Mouse (Mus musculus) urinary bladder, postnatal 36 days (tissue): ENCODE results near the gene Sat1.
"Not testable (repeated sequence)": the region's sequence is repeated elsewhere in the genome, so short reads cannot be mapped to it uniquely, and the experiment has no call there.

Experiments used
- DNase-seq, 2 experiments: peaks; one replicate each; pipeline ENCODE4 v3.0.0; 2022; ENCODE audit warnings: low spot score in 2 of 2, mixed read lengths in 1 of 2

The Sat1 gene

DNA sequence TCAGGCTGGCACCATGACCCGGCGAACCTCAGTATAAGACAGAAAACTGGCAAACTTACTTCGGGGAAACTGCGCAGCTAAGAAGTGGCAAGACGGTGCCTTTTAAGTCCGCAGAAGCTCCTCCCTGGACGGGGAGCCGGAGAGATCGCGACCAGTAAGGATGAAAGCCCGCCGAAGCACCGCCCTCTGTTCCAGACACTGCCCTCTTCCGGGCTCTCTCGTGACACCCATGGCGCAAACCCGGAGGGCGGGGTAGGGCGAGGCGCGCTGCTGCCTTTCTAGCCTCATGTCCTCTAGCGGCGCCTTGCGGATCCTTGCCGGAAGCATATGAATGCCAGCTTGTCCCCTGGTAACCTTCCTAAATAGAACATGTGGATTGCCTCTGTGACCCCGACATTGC is at the start of gene Sat1:
TSS of gene Sat1 (minus strand) at position 179 of the 400 bp plus-strand sequence.
- peak; percentile 83 to 93 for DNase-seq

DNA sequence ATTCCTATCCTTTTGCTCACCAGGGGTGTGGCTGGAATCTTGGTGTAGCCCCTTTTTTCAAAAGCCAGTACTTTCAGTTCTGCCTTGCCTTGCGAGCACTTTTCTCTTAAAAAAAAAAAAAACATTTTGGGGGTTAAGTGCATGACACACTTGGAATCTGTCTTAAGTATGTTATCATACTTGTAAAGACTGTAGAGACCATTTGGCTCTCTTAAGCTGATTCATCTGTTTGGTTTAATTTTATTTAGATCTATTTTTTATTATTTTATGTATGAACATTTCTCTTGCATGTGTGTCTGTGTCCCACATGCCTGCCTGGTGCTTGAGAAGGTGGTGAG is 46.6 kb upstream of the Sat1 start:
- no peak for DNase-seq

DNA sequence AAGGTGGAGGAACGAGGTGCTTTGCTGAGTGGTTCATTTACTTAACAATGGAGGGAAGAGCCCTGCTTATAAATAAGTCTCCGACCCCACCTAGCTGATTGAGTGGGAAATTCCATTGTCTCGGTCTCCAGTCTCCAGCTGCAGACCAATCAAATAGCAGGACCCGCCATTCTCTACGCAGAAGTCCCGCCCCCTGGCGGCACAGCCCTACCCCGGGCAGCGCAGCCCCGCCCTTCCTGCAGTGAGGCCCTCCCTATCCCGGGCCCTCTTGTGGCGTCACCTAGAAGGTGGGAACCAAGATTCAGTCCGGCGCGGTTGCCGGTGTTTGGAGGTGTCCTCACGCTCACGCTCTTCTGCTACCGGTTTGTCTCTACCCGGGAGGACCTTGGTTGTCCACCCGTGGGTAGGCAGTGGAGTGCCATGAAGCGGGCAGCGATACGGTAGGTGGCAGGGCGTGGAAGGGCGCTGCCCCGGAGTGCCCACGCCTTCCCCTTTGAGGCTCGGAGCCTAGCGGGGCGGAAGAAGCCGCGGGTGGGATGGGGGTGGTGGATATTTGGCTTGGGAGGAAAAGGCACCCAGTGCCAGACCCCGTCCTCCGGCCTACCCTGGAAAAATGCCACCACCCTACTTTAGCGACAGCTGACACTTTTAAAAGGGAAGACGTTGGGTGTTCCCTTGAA is 46.1 kb upstream of the Sat1 start, which contains the start of gene Acot9:
TSS of gene Acot9 (plus strand) at position 209 of the 680 bp plus-strand sequence.
- peak; percentile 77 to 86 for DNase-seq

DNA sequence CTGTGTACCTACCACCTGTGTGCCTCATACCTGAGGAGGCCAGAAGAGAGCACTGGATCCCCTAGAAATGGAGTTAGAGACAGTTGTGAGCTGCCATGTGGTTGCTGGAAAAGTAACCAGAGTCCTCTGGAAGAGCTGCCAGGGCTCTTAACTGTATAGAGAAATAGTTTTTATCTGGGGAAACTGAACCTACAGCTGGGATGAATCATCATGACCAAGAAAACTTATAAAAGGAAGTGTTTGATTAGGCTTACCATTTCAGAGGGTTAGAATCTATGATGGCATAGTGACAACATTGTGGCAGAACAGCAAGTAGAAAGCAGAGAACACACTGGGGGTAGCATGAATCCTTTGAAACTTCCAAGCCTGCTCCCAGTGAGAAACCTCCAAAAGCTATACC is 40.6 kb upstream of the Sat1 start:
- DNase-seq = no peak

DNA sequence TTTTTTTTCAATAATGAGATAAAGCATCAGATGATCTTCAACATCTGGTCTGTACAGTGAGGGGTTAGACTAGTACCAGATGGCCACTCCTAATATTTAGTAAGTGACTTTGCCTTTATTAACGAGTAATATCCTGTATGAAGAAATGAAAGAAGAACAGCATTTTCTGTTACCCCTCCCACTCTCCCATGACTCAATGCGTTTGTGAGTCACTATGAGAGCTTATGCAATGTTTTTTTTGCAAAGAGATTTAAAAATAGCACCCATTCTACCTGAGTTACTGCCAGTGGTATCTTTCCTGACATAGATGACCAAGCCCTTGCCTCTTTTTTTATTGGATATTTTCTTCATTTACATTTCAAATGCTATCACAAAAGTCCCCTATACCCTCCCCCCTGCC is 2.0 kb upstream of the Sat1 start:
- DNase-seq = no peak

DNA sequence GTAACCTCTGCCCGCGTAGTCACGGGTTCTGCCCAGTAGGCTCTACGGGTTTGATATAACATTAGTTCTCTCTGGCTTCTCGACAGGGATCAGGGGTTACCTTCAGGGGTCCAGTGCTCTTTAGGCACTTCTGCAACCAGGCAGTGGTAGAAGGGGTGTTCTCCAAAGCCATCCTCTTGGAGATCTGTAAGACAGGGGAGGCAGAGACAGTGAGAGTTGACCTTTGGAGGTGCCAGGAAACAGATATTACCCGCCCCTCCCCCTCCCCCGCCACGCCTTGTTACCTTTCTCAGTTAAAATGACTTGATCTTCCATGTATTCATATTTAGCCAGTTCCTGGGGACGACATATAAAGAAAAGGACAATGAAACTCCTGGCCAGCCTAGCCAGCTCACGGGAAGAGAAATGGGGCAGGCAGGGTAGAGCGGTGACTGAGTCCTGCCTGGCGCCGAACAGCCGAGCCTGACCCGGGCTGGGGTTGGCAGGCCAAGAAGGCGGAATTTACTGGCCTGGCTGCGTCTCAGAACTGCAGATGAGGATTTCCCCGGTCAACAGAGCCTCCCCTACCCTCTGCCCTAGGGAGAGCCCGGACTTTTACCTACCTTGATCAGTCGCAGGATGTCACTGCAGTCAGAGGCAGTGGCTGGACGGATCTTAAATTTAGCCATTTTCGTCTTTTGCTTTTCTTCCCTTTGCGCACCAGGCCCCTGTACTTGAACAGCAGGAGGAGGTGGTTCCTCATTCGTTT is 574 bp downstream of the Sat1 start:
- DNase-seq = peak in 1 of 2 experiments; percentile 18

DNA sequence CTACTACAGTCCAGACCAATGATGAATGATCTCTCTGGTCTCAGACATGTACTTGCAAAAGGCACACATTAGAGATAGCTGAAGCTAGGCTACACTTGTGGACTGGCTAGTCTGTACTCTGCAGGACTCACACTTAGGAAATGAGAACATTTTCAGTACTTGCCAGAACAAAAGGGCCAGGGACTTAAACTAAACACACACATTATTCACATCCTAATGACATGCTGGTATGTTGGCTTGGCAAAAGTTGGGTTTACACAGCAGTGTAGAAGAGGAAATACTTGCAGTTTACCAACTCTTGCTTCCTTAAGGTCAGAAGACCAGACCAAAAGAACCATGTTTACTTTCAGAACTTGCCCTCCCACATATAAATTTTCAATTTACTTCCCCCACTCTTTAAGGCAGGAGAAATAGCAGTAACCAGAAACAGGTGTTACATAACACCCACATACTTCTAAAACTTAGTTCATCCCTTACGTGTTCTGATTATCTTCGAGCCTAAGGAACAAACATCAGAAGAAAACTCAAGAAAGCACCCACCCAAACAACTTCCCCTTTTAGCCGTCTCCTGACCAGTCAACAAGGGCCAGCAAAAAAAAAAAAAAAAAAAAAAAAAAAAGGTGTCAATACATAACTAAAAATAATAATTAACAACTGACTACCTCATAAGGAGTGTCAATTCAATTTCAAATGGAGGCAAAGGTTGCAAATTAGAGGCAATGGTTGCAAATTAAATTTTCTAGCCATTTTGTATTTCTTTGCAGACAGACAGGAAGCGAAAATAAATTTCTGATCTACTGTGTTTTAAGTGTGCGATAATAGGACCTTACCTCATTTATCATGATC is 1.7 kb downstream of the Sat1 start:
- DNase-seq = no peak

DNA sequence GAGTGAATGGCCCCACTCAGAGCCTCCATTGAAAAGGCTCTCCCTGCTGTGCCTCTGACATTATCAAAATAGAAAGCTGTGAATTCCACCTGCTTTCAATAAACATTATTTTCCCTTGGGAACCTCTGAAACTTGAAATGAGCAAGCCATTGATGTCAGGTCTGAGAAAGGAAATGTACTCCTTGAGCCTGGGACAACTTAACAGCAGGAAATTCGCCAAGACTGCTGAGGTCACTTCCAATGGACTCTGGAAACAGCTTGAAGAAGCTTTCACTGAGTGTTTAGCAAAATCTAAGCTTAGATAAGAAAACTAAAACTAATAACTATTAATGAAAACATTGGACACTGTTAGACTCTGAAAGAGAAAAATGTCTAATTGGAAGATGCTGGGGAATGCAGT is 7.6 kb downstream of the Sat1 start:
- no peak for DNase-seq

DNA sequence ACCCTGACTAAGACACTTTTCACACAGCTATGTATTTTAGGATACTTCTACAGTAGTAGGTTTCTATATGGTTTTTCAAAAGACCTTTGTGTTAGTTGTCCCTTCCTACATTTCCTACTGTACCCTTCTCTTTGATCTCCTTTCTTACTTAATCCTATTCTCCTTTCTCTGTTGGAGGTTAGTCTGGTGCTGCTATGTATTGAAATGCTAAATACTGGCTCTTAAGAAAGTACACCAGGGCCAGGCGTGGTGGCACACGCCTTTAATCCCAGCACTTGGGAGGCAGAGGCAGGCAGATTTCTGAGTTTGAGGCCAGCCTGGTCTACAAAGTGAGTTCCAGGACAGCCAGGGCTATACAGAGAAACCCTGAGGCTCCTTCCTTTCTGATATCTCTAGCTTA is 10.8 kb downstream of the Sat1 start:
- DNase-seq = not testable (repeated sequence)

DNA sequence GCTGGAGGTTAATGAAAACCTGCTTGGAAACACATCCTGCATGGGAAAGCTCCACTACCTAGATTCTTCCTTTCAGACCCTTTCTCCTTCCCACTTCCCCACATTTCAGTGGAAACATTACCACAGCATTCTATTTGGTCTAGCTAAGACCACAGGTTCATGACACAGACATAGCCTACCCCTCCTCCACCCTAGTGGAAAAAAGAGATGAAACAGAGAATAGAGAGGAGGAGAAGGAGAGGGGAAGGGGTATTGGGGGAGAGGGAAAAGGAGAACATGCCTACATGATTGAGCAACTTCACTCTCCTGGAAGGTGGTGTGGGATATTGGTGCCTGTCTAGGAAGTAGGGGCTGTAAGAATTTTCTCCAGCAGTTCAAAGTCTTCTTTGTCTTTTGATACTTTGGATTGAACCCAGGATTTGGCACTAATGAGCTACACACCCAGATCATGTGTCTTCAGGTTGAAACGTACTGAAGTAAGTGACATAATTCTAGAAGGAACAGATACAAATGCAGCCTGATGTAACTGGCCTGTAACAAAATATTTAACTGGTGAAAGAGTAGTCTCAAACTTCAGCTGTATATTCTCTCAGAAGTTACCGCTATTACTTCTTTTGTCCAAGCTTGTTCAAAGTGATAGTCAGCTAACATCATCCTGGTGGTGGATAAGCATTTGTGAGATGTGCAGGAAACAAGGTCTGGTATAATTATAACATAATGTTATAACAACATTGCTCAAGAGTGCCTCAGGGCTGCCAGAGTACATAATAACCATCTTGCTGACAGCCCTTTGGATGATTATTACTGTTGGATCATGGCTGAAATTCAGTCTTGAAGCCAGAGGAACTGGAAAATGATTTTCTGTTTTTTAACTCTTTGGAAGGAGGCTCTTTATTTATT is 13.6 kb downstream of the Sat1 start:
- DNase-seq = no peak

DNA sequence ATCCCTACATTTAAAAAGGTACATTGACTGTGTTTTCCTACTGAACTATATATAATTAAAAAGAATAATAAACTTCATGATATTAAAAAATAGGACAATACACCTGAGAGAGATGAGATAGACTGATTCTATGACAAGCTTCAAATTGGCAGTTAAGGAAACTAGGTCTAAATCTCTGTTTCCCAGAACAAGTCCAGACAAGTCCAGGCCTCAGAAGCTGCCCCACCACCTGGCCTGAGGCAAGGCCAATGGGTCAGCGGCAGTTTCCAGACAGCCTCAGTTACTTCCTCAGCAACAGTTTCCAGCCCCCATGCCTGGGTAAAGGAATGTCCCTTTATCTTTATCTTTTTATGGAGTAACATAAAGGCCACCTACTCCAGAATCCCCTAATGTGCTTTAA is 14.4 kb downstream of the Sat1 start:
- DNase-seq = no peak

DNA sequence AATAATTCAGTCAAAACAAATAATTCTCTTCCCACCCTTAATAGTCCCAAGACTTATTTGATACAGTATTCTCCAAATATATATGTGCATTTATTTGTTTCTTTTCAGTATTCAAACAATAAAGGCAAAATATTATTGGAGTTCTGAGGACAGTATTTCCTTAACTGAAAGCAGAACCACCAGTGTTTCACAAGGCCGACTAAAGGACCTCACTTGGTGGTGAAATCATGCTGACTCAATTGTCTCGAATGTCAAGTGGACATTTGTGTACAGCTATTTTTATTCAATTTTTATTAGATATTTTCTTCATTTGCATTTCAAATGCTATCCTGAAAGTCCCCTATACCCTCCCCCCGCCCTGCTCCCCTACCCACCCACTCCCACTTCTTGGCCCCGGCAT is 21.3 kb downstream of the Sat1 start:
- no peak for DNase-seq

DNA sequence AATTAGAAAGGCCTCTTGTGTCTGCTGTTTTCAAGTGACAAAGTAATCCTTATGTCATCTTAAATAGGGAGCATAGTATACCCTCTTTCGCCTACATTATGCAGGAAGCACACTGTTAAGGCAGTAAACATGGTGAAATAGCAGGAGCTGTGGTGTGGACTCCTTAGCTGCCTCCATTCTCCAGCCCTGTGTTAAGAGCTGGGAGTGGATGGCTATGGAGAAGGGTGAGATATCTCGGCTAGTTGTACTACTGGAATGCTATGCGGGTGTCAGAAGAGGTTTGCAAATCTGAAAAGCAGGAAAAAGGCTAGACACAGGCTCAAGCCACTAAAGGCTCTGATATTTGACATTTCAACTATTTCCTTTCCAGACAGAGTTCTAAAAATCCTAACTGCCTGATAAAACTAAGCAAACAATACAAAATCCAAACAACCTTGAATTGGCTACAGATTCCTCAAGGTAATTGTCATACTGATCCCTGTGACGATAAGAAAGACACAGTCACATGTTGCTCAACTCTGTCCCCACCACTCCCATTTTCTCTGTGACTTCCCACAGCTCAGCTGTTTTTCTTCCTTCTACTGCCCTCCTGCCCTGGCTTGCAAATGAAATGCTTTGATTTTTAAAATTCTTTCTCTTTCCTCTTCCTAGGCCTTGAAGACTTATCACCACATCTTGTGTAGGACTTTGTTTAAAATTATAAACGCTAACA is 22.4 kb downstream of the Sat1 start:
- DNase-seq = no peak

DNA sequence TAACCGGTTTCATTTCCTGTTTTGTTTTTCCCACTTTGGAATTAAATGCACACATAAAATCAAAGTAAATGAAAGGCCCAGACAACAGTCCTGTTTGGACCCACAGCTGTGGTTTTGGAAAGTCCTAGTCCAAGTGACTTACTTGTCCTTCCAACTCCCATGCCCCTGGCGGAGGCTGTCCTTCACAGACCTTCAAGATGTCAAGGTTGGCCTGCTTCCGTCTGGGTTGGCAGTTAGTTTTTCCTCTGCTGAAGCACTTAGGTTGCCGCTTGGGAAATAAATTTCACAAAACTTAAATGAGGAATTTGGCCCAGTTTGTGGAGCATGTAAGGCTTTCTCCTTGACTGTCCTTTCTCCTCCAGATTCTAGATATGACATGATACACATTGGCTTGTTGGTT is 24.3 kb downstream of the Sat1 start:
- DNase-seq = no peak

DNA sequence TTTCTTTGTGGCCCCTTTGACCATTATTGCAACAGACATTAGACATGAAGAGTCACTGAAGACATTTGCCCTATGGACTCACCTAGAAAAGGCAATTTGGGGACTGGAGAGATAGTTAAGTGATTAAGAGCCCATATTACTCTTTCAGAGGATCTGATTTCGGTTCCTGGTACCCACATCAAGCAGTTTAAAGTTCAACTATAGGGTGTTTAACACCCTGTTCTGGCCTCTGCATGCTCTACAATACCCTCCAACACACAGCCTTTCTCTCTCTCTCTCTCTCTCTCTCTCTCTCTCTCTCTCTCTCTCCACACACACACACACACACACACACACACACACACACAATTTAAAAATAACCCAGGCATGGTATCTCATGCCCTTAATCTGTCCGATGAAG is 38.6 kb downstream of the Sat1 start:
- DNase-seq = no peak

DNA sequence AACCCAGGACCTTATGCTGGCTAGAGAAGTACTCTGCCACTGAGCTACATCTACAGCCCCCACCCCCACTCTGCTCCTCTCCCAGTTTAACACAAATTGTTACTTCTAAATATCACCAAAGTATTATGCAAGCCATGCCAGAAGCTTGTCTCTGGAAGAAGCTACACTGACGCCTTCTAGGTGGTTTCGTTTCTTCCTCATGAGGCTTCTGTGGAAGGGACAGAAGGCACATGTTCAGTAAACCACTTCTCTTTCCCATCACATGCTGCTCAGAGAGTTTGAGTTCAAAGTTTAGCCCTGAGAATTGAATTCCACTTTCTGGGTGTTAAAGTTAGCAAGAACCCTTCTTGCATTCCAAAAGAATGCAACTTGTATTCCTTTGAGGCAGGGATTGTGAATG is 39.0 kb downstream of the Sat1 start:
- no peak for DNase-seq

DNA sequence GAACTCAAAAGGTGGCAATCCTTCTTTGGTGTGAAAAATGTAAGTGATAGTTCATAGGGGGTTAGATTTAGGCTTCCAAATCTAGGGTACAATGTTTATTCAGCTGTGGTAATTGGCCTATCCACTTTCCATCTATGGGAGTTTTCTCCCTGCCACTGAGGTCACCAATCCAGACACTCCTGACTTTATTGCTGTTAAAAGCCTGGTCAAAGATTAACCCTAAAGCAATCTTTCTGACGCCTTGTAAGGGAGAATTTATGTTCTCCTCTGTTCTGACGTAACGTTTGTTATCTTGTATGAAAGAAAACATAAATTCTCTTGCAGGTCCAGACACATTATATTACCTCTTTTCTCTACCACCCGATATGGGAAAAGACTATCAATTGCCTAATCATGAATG is 40.7 kb downstream of the Sat1 start:
- DNase-seq = no peak

DNA sequence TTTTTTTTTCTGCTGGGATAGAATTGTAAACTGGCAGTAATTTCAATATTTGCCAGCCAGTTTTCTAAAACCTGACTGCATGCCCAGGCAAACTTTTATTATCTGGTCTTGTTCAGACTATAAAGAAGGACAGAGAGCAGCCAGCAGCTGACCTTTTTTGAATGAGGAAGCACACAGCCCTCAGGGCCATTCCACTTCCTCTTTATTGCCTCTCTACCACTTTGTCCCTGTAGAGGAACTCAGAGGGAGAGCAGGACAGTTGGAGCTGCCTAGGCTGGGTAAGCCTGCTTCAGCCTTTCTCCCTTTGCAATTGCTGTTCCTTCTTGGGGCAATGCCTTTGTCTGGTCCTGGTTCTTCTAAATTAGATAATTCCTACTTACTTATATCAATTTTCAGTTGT is 43.9 kb downstream of the Sat1 start:
- peak in 1 of 2 experiments; percentile 5 for DNase-seq

DNA sequence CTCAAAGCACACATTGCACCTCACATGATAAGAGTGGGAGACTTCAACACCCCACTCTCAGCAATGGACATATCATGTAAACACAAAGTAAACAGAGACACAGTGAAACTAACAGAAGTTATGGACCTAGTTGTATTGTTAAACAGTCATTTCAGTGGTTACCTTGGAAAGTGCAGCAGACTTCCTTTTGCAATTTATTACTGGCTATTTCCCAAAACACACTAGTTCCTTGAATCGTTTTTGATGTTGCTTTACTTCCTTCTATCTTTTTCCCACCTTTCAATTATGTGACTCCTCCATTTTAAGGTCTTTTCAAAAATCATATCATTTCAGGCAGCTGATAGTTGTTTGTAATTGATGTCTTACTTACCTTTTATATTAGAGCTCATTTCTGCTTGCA is 44.5 kb downstream of the Sat1 start:
- no peak for DNase-seq

DNA sequence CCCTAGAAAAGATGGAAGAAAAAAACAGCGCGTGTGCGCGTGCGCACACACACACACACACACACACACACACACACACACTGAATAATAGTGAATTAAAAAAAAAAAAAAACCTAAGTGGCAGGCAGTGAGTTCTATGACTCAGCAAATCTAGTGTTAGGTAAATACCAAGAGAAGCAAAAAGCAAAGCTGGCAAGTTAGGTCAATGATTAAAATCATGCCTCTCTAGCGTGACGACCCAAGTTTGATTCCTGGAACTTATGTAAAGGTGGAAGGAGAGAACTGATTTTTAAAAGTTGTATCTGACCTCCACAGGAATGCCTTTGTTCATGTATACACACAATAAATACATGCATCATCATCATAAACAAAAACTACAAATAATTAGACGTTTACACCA is 46.4 kb downstream of the Sat1 start:
- DNase-seq = no peak

DNA sequence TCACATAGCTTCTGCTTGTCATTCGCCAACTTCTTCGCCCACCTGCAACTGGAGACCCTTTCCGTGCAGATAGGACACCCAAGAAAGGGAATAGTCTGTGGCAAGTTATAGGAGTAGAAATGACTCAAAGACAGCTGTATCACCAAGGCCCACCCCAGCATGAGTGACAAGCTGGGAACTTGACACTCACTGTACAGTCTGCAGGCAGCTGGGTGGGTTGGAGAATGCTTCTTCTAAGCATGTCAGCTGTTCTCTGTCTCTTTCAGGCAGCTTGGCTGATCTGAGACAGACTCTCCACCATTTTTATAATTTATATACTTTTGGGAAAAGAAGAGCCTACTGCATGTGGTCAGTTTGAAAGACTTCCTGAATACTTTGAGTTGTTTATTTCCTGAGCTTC is 48.6 kb downstream of the Sat1 start:
- no peak for DNase-seq
